Mouse (Mus musculus): ENCODE data around the gene Twnk.

Twnk gene

GRCm38 (mm10) chr19:45005444-45005843 lies at the start of gene Twnk:
Gene Twnk, plus strand, starts transcription at chr19:45005663.
- peak; percentile 78 for DNase-seq (ENCODE audit: low spot score)

- no peak for DNase-seq (ENCODE audit: low spot score)
Measured at GRCm38 (mm10) chr19:44959633-44960032, 45.8 kb upstream of the Twnk start.

- no peak for DNase-seq (ENCODE audit: low spot score)
Measured at GRCm38 (mm10) chr19:44965978-44966377, 39.5 kb upstream of the Twnk start.

GRCm38 (mm10) chr19:44968329-44968728 lies 37.1 kb upstream of the Twnk start:
- no peak for DNase-seq (ENCODE audit: low spot score)

- no peak for DNase-seq (ENCODE audit: low spot score)
Measured at GRCm38 (mm10) chr19:44976636-44977035, 28.8 kb upstream of the Twnk start.

- DNase-seq (ENCODE audit: low spot score) = no peak
Measured at GRCm38 (mm10) chr19:44977148-44977547, 28.3 kb upstream of the Twnk start.

GRCm38 (mm10) chr19:44980787-44981186 lies 24.7 kb upstream of the Twnk start:
- DNase-seq (ENCODE audit: low spot score) = no peak

GRCm38 (mm10) chr19:44982477-44983115 lies 22.9 kb upstream of the Twnk start:
- DNase-seq (ENCODE audit: low spot score) = no peak

- no peak for DNase-seq (ENCODE audit: low spot score)
Measured at GRCm38 (mm10) chr19:44983366-44983765, 22.1 kb upstream of the Twnk start.

- DNase-seq (ENCODE audit: low spot score) = no peak
Measured at GRCm38 (mm10) chr19:44984420-44984819, 21.0 kb upstream of the Twnk start.

- no peak for DNase-seq (ENCODE audit: low spot score)
Measured at GRCm38 (mm10) chr19:44985159-44985988, 20.1 kb upstream of the Twnk start.

GRCm38 (mm10) chr19:44987004-44987403 lies 18.5 kb upstream of the Twnk start:
- DNase-seq (ENCODE audit: low spot score) = no peak

- no peak for DNase-seq (ENCODE audit: low spot score)
Measured at GRCm38 (mm10) chr19:44987851-44988250, 17.6 kb upstream of the Twnk start.

- no peak for DNase-seq (ENCODE audit: low spot score)
Measured at GRCm38 (mm10) chr19:44988321-44988720, 17.1 kb upstream of the Twnk start.

- no peak for DNase-seq (ENCODE audit: low spot score)
Measured at GRCm38 (mm10) chr19:44988831-44989566, 16.5 kb upstream of the Twnk start, which contains the start of gene Sema4g. Gene Sema4g, plus strand, starts transcription at chr19:44989101.

- DNase-seq (ENCODE audit: low spot score) = no peak
Measured at GRCm38 (mm10) chr19:44989567-44990495, 15.6 kb upstream of the Twnk start.

- DNase-seq (ENCODE audit: low spot score) = no peak
Measured at GRCm38 (mm10) chr19:44991031-44991430, 14.4 kb upstream of the Twnk start.

GRCm38 (mm10) chr19:44992246-44992645 lies 13.2 kb upstream of the Twnk start:
- DNase-seq (ENCODE audit: low spot score) = no peak

GRCm38 (mm10) chr19:44992712-44993111 lies 12.8 kb upstream of the Twnk start:
- DNase-seq (ENCODE audit: low spot score) = no peak

GRCm38 (mm10) chr19:44997786-44998185 lies 7.7 kb upstream of the Twnk start:
- DNase-seq (ENCODE audit: low spot score) = no peak

GRCm38 (mm10) chr19:44999647-45000046 lies 5.8 kb upstream of the Twnk start:
- DNase-seq (ENCODE audit: low spot score) = no peak

- DNase-seq (ENCODE audit: low spot score) = no peak
Measured at GRCm38 (mm10) chr19:45002301-45002700, 3.2 kb upstream of the Twnk start.

All from c-Kit-positive CD71-positive TER-119-positive erythroid progenitor cells, embryonic 14.5 days (primary cell).